Mouse (Mus musculus): Measurements from ENCODE around the gene Tbl3.
A peak's percentile ranks its signal among the peaks of the same experiment; 100 is the strongest.
"Not testable (repeated sequence)": the region's sequence is repeated elsewhere in the genome, so short reads cannot be mapped to it uniquely, and the experiment has no call there.

Gene Tbl3

GRCm38 (mm10) chr17:24725637-24726390 lies 18.4 kb upstream of the Tbl3 start:
- no peak for DNase-seq

- peak; percentile 99 for DNase-seq
These were observed 16.7 kb upstream of the Tbl3 start, which contains the start of gene Ndufb10 for GRCm38 (mm10) chr17:24724184-24724583. TSS of gene Ndufb10 (minus strand) at chr17:24724478.

GRCm38 (mm10) chr17:24723881-24724180 lies 16.4 kb upstream of the Tbl3 start:
- peak; percentile 26 for DNase-seq

GRCm38 (mm10) chr17:24723122-24723880 lies 15.8 kb upstream of the Tbl3 start:
- no peak for DNase-seq

GRCm38 (mm10) chr17:24722220-24722924 lies 14.9 kb upstream of the Tbl3 start:
- no peak for DNase-seq

- DNase-seq = not testable (repeated sequence)
These were observed 14.0 kb upstream of the Tbl3 start for GRCm38 (mm10) chr17:24721383-24721955.

- not testable (repeated sequence) for DNase-seq
These were observed 13.2 kb upstream of the Tbl3 start for GRCm38 (mm10) chr17:24720616-24721015.

GRCm38 (mm10) chr17:24719494-24720222 lies 12.2 kb upstream of the Tbl3 start:
- DNase-seq = peak; percentile 97

- DNase-seq = not testable (repeated sequence)
These were observed 11.5 kb upstream of the Tbl3 start for GRCm38 (mm10) chr17:24718938-24719337.

- no peak for DNase-seq
These were observed 10.5 kb upstream of the Tbl3 start, which contains the start of the genes Rnf151 and Rps2 for GRCm38 (mm10) chr17:24717943-24718342. TSS of gene Rnf151 (minus strand) at chr17:24718063. TSS of gene Rps2 (plus strand) at chr17:24718116.

- no peak for DNase-seq
These were observed 8.8 kb upstream of the Tbl3 start for GRCm38 (mm10) chr17:24716166-24716682.

GRCm38 (mm10) chr17:24715556-24715955 lies 8.1 kb upstream of the Tbl3 start:
- DNase-seq = no peak

GRCm38 (mm10) chr17:24708646-24709045 lies 1.2 kb upstream of the Tbl3 start:
- no peak for DNase-seq

- DNase-seq = no peak
These were observed 453 bp upstream of the Tbl3 start for GRCm38 (mm10) chr17:24707801-24708425.

- no peak for DNase-seq
These were observed 1.6 kb downstream of the Tbl3 start for GRCm38 (mm10) chr17:24705821-24706220.

GRCm38 (mm10) chr17:24701251-24701650 lies 6.2 kb downstream of the Tbl3 start:
- DNase-seq = no peak

GRCm38 (mm10) chr17:24699473-24699872 lies 8.0 kb downstream of the Tbl3 start:
- DNase-seq = no peak

GRCm38 (mm10) chr17:24698715-24699114 lies 8.7 kb downstream of the Tbl3 start:
- no peak for DNase-seq

GRCm38 (mm10) chr17:24697985-24698384 lies 9.5 kb downstream of the Tbl3 start:
- no peak for DNase-seq

GRCm38 (mm10) chr17:24696011-24696697 lies 11.3 kb downstream of the Tbl3 start, which contains the start of the genes Gfer and Noxo1:
TSS of gene Gfer (minus strand) at chr17:24696156.
TSS of gene Noxo1 (plus strand) at chr17:24696234.
- peak; percentile 83 for DNase-seq

All from right cerebral cortex, postnatal 4 days (tissue).